Mouse (Mus musculus) bone marrow, adult 2 months (tissue): ENCODE measurements around the gene Gpr158. TPM values are rescaled to one million over a fixed set of nuclear protein-coding genes. Genes with fewer than 3 reads are reported as not detected.
"Not testable (repeated sequence)": the region's sequence is repeated elsewhere in the genome, so short reads cannot be mapped to it uniquely, and the experiment has no call there.

ENCODE experiments used
- H3K27ac ChIP-seq: fragments of 200-500 bp; 2 replicates; pipeline ENCODE4 v1.5.1; 2012; ENCODE audit warnings: low read depth, mild to moderate bottlenecking, control low read depth, inconsistent platforms, low read length; ENCODE audit not compliant: control insufficient read depth, poor library complexity, insufficient read depth
- H3K4me1 ChIP-seq: fragments of 200-500 bp; 2 replicates; pipeline ENCODE4 v1.6.1; 2011; ENCODE audit warnings: low read length; ENCODE audit not compliant: control insufficient read depth, insufficient read depth
- H3K4me3 ChIP-seq: fragments of 200-500 bp; replicated peaks from 2 replicates; pipeline ENCODE3; 2011; ENCODE audit warnings: mild to moderate bottlenecking, low read depth, low read length, control low read depth; ENCODE audit not compliant: control insufficient read depth
- CTCF ChIP-seq: fragments of 200-500 bp; IDR thresholded peaks from 2 replicates; pipeline ENCODE4 v1.5.1; 2011; ENCODE audit warnings: low read length, control low read depth; ENCODE audit not compliant: control insufficient read depth, insufficient read depth
- POLR2A ChIP-seq: fragments of 200-500 bp; IDR thresholded peaks from 2 replicates; pipeline ENCODE4 v1.6.1; 2011; ENCODE audit warnings: low read depth, mild to moderate bottlenecking, control low read depth, low read length, borderline replicate concordance; ENCODE audit not compliant: control insufficient read depth
- WGBS: fragments of 180-500 bp; shearing (Covaris S2); methylation state at CpG from one replicate; pipeline ENCODE4 v1.1.7; 2018; 5-methylcytosine and 5-hydroxymethylcytosine counted together
- polyA plus RNA-seq: library from polyadenylated mRNA; stranded (reverse); fragments of >200 nt; gene quantifications from 2 replicates; pipeline ENCODE4 v1.2.4, GENCODE M21; 2011; ENCODE audit warnings: low replicate concordance; ENCODE audit not compliant: missing spikeins, insufficient read depth, insufficient read length

Gene Gpr158
- polyA plus RNA-seq, 1 experiment, result not detected

GRCm38 (mm10) chr2:21405617-21406016, 38.3 kb downstream of the Gpr158 start:
- Histone ChIP-seq H3K27ac (no peak overlapping the region), H3K4me1 (no peaks in the 10 kb centered on the region), H3K4me3 (no peak overlapping the region)
- no peak for TF ChIP-seq POLR2A
- no peak for TF ChIP-seq CTCF
- WGBS, result 77% methylated on average over 3 of the region's 3 CpGs

- no peak overlapping the region for H3K27ac ChIP-seq
- H3K4me3 ChIP-seq, result no peak overlapping the region
- WGBS, result 74% methylated on average over 2 of the region's 2 CpGs
- TF ChIP-seq CTCF (no peak), POLR2A (no peak)
- H3K4me1 ChIP-seq, result no peaks in the 10 kb centered on the region
Measured at GRCm38 (mm10) chr2:21407443-21407985, 40.2 kb downstream of the Gpr158 start.

- 63% methylated on average over 3 of the region's 3 CpGs for WGBS
- H3K4me1 ChIP-seq, result no peaks in the 10 kb centered on the region
- TF ChIP-seq CTCF, result no peak
Measured at GRCm38 (mm10) chr2:21408821-21409220, 41.5 kb downstream of the Gpr158 start.

DNA sequence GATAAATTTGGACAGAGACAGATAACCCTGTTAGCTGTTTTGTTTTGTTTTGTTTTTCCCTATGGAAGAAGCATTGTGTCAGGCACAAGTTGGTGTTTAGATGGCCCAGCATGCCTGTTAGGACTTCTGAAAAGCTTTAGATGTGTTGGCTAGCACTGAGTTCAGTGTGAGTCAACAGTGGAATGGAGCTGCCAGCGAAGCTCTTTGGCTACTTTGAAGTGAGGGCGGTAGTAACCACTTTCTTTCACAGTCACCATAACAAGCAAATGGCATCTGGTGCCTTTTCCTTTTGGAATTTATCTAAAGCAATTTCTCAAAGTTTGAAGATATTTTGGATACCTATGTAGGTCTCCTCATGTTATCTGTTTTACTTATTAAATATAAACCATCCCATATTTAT, 62.9 kb downstream of the Gpr158 start:
- Histone ChIP-seq H3K4me1 (no peaks in the 10 kb centered on the region), H3K4me3 (no peak overlapping the region), H3K27ac (no peak overlapping the region)
- TF ChIP-seq CTCF (no peak), POLR2A (no peak)
- 70% methylated on average over 2 of the region's 2 CpGs for WGBS

More at GRCm38 (mm10) chr2:21408821-21409220, 41.5 kb downstream of the Gpr158 start:
- H3K4me3 ChIP-seq, result no peak overlapping the region
- H3K27ac ChIP-seq, result no peak overlapping the region

- TF ChIP-seq CTCF, result no peak
- TF ChIP-seq POLR2A, result no peak
- H3K4me3 ChIP-seq, result no peak overlapping the region
- no peak overlapping the region for H3K27ac ChIP-seq
- WGBS, result 71% methylated on average over 6 of the region's 6 CpGs
- H3K4me1 ChIP-seq, result no peaks in the 10 kb centered on the region
Measured at GRCm38 (mm10) chr2:21431182-21431581, 63.8 kb downstream of the Gpr158 start.

- Histone ChIP-seq H3K27ac (no peak overlapping the region), H3K4me3 (no peak overlapping the region), H3K4me1 (no peaks in the 10 kb centered on the region)
- TF ChIP-seq POLR2A (no peak), CTCF (no peak)
- 74% methylated on average over 3 of the region's 3 CpGs for WGBS
Measured at GRCm38 (mm10) chr2:21439626-21440025, 72.3 kb downstream of the Gpr158 start.

DNA sequence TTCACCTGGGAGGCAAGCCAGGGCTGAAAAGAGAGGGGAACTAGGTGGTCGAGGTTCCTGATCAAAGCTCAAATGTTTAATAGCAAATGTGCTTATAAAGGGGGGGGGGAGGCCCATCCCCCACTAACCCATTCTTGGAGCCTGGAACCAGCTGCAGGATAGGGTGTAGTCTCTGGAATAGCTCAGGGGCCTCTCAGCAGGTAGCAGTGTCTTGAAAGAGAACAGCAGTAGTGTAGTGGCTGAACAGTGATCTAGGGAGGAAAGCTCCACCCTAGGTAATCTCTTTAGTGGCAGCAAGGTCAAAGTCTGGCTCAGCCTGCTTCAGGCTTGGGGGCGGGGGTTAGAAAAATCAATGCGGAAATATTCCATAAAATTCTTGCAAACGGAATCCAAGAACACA, 93.3 kb downstream of the Gpr158 start:
- H3K4me1 ChIP-seq, H3K4me3 ChIP-seq, H3K27ac ChIP-seq: not testable (repeated sequence)
- 78% methylated on average over 4 of the region's 4 CpGs for WGBS

DNA sequence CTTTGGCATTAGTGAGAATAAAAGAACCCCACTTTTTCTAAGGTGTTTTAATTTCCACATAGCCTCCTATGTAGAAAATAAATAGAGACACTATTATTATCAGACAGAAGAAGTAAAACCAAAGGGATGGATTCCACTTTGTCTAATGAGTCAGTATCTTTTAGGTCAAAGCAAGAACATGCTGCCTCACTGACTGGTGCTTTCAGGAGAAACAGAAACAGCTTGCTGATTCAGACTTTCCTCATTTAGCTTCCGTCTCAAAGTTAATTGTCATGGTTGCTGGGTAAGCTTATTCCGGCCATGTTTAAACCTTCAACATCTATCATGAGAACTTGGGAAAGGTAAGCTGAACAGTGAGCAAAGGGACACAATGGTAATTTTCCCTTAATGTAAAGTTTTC, 107.6 kb downstream of the Gpr158 start:
- no peak overlapping the region for H3K4me3 ChIP-seq
- 85% methylated on average over 2 of the region's 2 CpGs for WGBS
- H3K4me1 ChIP-seq, result no peaks in the 10 kb centered on the region
- no peak overlapping the region for H3K27ac ChIP-seq
- no peak for TF ChIP-seq POLR2A
- TF ChIP-seq CTCF, result no peak

- no peaks in the 10 kb centered on the region for H3K4me1 ChIP-seq
- H3K4me3 ChIP-seq, result no peak overlapping the region
- WGBS, result 77% methylated on average over 3 of the region's 3 CpGs
- no peak overlapping the region for H3K27ac ChIP-seq
- no peak for TF ChIP-seq CTCF
- no peak for TF ChIP-seq POLR2A
Measured at GRCm38 (mm10) chr2:21496881-21497280, 129.5 kb downstream of the Gpr158 start.
